Mouse (Mus musculus) MEL (cell line): ENCODE results near the gene Prox2. TPM values are rescaled to one million over a fixed set of nuclear protein-coding genes. Genes with fewer than 3 reads are reported as not detected.

Experiments used
- DNase-seq: peaks from one replicate; pipeline ENCODE4 v3.0.0; 2011; ENCODE audit warnings: low read depth, low spot score
- H3K27ac ChIP-seq: 2 replicates; pipeline ENCODE4 v1.5.1; 2012; ENCODE audit warnings: low read depth, mild to moderate bottlenecking, control low read depth, low read length, moderate library complexity; ENCODE audit not compliant: control insufficient read depth
- H3K27me3 ChIP-seq, 2 experiments: fragments of 150-350 bp in 1 of 2; sonication (generic) in 1 of 2; 2 replicates each; pipeline ENCODE4 v1.6.1; 2012; ENCODE audit warnings: low read length in 2 of 2, mild to moderate bottlenecking in 2 of 2, improper control_type of control experiment in 1 of 2, moderate library complexity in 1 of 2; ENCODE audit not compliant: insufficient read depth in 2 of 2, control insufficient read depth in 1 of 2
- H3K36me3 ChIP-seq, 2 experiments: 2 replicates each; pipeline ENCODE4 v1.6.1; 2012 to 2014; ENCODE audit warnings: low read length in 2 of 2, improper control_type of control experiment in 1 of 2, inconsistent platforms in 1 of 2, mild to moderate bottlenecking in 1 of 2; ENCODE audit not compliant: insufficient read depth in 2 of 2, control insufficient read depth in 1 of 2
- H3K4me1 ChIP-seq, 2 experiments: fragments of 150-350 bp in 1 of 2; sonication (generic) in 1 of 2; 2 replicates each; pipeline ENCODE4 v1.6.1; 2012; ENCODE audit warnings: low read length in 2 of 2, improper control_type of control experiment in 1 of 2, mild to moderate bottlenecking in 1 of 2; ENCODE audit not compliant: insufficient read depth in 2 of 2, control insufficient read depth in 1 of 2
- H3K4me3 ChIP-seq, 2 experiments: fragments of 150-350 bp in 1 of 2; sonication (generic) in 1 of 2; 2 replicates each; pipeline ENCODE4 v1.5.1; 2012; ENCODE audit warnings: low read depth in 2 of 2, low read length in 2 of 2, mild to moderate bottlenecking in 2 of 2, moderate library complexity in 2 of 2, control low read depth in 1 of 2, improper control_type of control experiment in 1 of 2; ENCODE audit not compliant: control insufficient read depth in 1 of 2, insufficient read depth in 1 of 2
- H3K79me2 ChIP-seq: 2 replicates; pipeline ENCODE4 v1.6.1; 2012; ENCODE audit warnings: mild to moderate bottlenecking, low read length, moderate library complexity; ENCODE audit not compliant: control insufficient read depth, poor library complexity, insufficient read depth
- H3K9ac ChIP-seq: 2 replicates; pipeline ENCODE4 v1.6.1; 2012; ENCODE audit warnings: low read depth, mild to moderate bottlenecking, control low read depth, low read length, moderate library complexity; ENCODE audit not compliant: control insufficient read depth, poor library complexity, severe bottlenecking
- H3K9me3 ChIP-seq: fragments of 150-350 bp; sonication (generic); replicated peaks from 2 replicates; pipeline ENCODE4 v1.6.1; 2012; ENCODE audit warnings: mild to moderate bottlenecking, low read length, improper control_type of control experiment, moderate library complexity; ENCODE audit not compliant: insufficient read depth
- ELF1 ChIP-seq: IDR thresholded peaks from 2 replicates; pipeline ENCODE4 v1.6.1; 2014; ENCODE audit warnings: low read depth, mild to moderate bottlenecking, inconsistent platforms, low read length, improper control_type of control experiment, moderate library complexity
- EP300 ChIP-seq, 2 experiments: IDR thresholded peaks; 2 replicates each; pipeline ENCODE4 v1.6.1; 2011; ENCODE audit warnings: improper control_type of control experiment in 2 of 2, low read length in 2 of 2, low read depth in 1 of 2, mild to moderate bottlenecking in 1 of 2
- GABPA ChIP-seq: IDR thresholded peaks from 2 replicates; pipeline ENCODE4 v1.6.1; 2012; ENCODE audit warnings: low read depth, mild to moderate bottlenecking, inconsistent platforms, low read length, improper control_type of control experiment, moderate library complexity
- HCFC1 ChIP-seq: IDR thresholded peaks from 2 replicates; pipeline ENCODE4 v1.6.1; 2012; ENCODE audit warnings: low read depth, mild to moderate bottlenecking, inconsistent platforms, low read length, improper control_type of control experiment, moderate library complexity
- KAT2A ChIP-seq: conservative IDR thresholded peaks from 2 replicates; pipeline ENCODE4 v1.6.1; 2012; ENCODE audit warnings: low read depth, low read length, improper control_type of control experiment, inconsistent platforms
- MEF2A ChIP-seq: IDR thresholded peaks from 2 replicates; pipeline ENCODE4 v1.6.1; 2014; ENCODE audit warnings: low read depth, mild to moderate bottlenecking, inconsistent platforms, low read length, improper control_type of control experiment; ENCODE audit not compliant: poor library complexity, insufficient replicate concordance, severe bottlenecking; ENCODE audit errors: extremely low read depth
- MYC ChIP-seq: IDR thresholded peaks from 2 replicates; pipeline ENCODE4 v1.6.1; 2011; ENCODE audit warnings: low read depth, mild to moderate bottlenecking, low read length, improper control_type of control experiment, moderate library complexity
- POLR2AphosphoS2 ChIP-seq: IDR thresholded peaks from 2 replicates; pipeline ENCODE4 v1.6.1; 2011; ENCODE audit warnings: low read length, improper control_type of control experiment
- RCOR1 ChIP-seq: IDR thresholded peaks from 2 replicates; pipeline ENCODE4 v1.6.1; 2012; ENCODE audit warnings: low read depth, mild to moderate bottlenecking, inconsistent platforms, low read length, improper control_type of control experiment
- SIN3A ChIP-seq: IDR thresholded peaks from 2 replicates; pipeline ENCODE4 v1.6.1; 2012; ENCODE audit warnings: low read length, improper control_type of control experiment, inconsistent platforms
- TAL1 ChIP-seq: IDR thresholded peaks from 2 replicates; pipeline ENCODE4 v1.6.1; 2012; ENCODE audit warnings: mild to moderate bottlenecking, inconsistent platforms, low read length, moderate library complexity, mixed read lengths
- ZC3H11A ChIP-seq: IDR thresholded peaks from 2 replicates; pipeline ENCODE4 v1.6.1; 2012; ENCODE audit warnings: low read depth, mild to moderate bottlenecking, inconsistent platforms, low read length, improper control_type of control experiment
- ZNF384 ChIP-seq: IDR thresholded peaks from 2 replicates; pipeline ENCODE4 v1.6.1; 2012; ENCODE audit warnings: low read depth, mild to moderate bottlenecking, inconsistent platforms, low read length, improper control_type of control experiment
- polyA plus RNA-seq, 2 experiments: library from polyadenylated mRNA; stranded (reverse) in 1 of 2; unstranded in 1 of 2; fragments of >175 nt in 1 of 2; fragments of >200 nt in 1 of 2; gene quantifications; 2 replicates each; pipeline versions ENCODE4 v1.2.1 to v1.2.4; 2012; ENCODE audit warnings: low replicate concordance in 2 of 2, low read depth in 1 of 2; ENCODE audit not compliant: insufficient read length in 2 of 2, insufficient read depth in 1 of 2, missing spikeins in 1 of 2
- total RNA-seq: library from RNA; depleted of rRNA; stranded (reverse); fragments of 300-350 nt; gene quantifications from 2 replicates; pipeline ENCODE4 v1.2.3, GENCODE M21; 2012

Prox2 gene
- total and polyA plus RNA-seq, 3 experiments = 3.1 to 3.6 TPM; not detected in 1

DNA sequence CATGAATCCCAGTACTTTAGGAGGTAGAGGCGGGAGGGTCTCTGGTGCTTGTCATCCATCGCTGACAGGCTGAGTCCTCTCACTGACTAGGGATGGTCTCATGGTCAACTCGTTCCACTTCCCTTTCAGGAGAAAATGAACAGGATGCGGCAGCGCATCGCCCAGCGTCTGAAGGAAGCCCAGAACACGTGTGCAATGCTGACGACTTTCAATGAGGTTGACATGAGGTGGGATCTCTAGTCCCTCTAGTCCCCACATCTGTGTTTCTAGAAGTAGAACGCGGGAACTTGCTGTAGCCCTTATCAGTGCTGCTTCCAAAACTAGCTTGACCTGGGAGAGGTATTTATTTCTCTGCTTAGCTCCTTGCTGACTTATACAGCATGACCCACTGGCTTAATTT, 13.1 kb upstream of the Prox2 start:
- Histone ChIP-seq H3K9ac (no peak overlapping the region), H3K9me3 (no peaks in the 10 kb centered on the region), H3K4me3 (no peak overlapping the region), H3K27ac (no peak overlapping the region), H3K79me2 (no peaks in the 10 kb centered on the region), H3K4me1 (no peaks in the 10 kb centered on the region), H3K36me3 (peaks cover 0 to 44% of the 10 kb centered on the region in 2 experiments; a peak in 3 of 4 replicates), H3K27me3 (no peaks in the 10 kb centered on the region)
- DNase-seq = no peak
- TF ChIP-seq EP300 (IDR thresholded peaks at IDR 0.05; ENCODE audit: low read depth in 1 of 2, low read length in 2 of 2) (no peak), HCFC1 (no peak), GABPA (no peak), ELF1 (no peak), RCOR1 (no peak), POLR2AphosphoS2 (no peak)

DNA sequence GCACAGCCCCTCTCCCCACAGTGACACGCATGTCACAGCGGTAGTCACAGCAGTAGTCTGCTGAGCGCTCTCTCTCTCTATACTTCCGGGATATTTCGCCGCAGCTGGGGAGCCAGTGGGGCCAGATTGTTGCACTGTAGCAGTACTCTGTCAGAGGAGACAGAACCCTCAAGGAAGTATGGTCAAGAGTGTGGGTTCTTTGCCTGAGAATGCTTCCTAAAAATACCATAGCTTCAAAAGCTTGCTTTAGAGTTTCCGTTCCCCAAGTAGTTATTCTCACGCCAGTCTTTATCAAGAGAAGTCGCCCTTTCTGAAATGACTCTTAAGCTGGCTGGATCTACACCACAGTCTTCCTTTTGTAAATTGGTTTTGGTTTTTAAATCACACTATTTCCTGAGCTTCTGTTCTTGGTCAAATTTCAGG, 12.6 kb upstream of the Prox2 start:
- Histone ChIP-seq H3K27ac (no peak overlapping the region), H3K27me3 (no peaks in the 10 kb centered on the region), H3K9me3 (no peaks in the 10 kb centered on the region), H3K79me2 (no peaks in the 10 kb centered on the region), H3K4me1 (no peaks in the 10 kb centered on the region), H3K36me3 (peaks cover 0 to 46% of the 10 kb centered on the region in 2 experiments; a peak in 3 of 4 replicates), H3K9ac (no peak overlapping the region), H3K4me3 (no peak overlapping the region)
- DNase-seq = no peak
- no peak for TF ChIP-seq KAT2A
- no peak for TF ChIP-seq MYC
- TF ChIP-seq MEF2A = no peak
- TF ChIP-seq TAL1 = no peak
- no peak for TF ChIP-seq ZNF384
- TF ChIP-seq SIN3A = no peak

DNA sequence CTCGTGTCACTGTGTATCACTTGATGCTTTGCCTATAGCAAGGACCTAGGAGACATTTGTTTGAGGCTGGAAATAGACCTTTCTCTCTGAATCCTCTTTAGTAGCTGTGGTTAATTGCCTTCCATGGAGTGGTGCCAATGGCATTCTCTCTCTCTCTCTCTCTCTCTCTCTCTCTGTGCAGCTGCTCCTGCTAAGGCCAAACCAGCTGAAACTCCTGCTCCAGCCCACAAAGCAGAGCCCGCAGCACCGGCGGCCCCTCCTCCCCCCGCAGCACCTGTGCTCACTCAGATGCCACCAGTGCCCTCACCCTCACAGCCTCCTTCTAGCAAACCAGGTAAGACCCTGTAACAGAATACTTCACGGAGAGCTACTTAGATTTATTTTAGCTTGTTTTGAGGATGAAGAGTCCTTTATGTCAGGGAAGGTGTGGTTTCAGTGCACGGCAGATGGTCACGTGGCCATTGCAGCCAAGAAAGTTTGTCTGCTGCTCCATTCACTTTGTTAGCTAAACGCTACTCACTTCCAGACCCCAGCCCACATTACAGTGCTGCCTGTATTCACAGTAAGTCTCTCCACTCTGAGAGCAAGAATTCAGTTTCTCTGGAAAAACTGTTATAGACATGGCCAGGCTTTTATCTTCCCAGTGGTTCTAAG, 11.4 kb upstream of the Prox2 start:
- peaks cover 2% of the 10 kb centered on the region for H3K79me2 ChIP-seq
- H3K36me3 ChIP-seq = peaks cover 0 to 46% of the 10 kb centered on the region in 2 experiments; a peak in 3 of 4 replicates
- H3K27ac ChIP-seq = no peak overlapping the region
- no peak for DNase-seq
- H3K9ac ChIP-seq = no peak overlapping the region
- no peaks in the 10 kb centered on the region for H3K27me3 ChIP-seq
- no peaks in the 10 kb centered on the region for H3K4me1 ChIP-seq
- H3K9me3 ChIP-seq = no peaks in the 10 kb centered on the region
- H3K4me3 ChIP-seq = no peak overlapping the region
- TF ChIP-seq RCOR1 (no peak), ZC3H11A (no peak)
